Mouse (Mus musculus) megakaryocyte, embryonic 14.5 days (primary cell): ENCODE data around the gene Cd68.

ENCODE experiments used
- FLI1 ChIP-seq: IDR thresholded peaks from 2 replicates; pipeline ENCODE4 v1.6.1; 2012; ENCODE audit warnings: low read length, inconsistent platforms, mixed read lengths
- GATA1 ChIP-seq: IDR thresholded peaks from 3 replicates; pipeline ENCODE4 v1.6.1; 2012; ENCODE audit warnings: mixed read lengths, low read length, inconsistent platforms, borderline replicate concordance

DNA sequence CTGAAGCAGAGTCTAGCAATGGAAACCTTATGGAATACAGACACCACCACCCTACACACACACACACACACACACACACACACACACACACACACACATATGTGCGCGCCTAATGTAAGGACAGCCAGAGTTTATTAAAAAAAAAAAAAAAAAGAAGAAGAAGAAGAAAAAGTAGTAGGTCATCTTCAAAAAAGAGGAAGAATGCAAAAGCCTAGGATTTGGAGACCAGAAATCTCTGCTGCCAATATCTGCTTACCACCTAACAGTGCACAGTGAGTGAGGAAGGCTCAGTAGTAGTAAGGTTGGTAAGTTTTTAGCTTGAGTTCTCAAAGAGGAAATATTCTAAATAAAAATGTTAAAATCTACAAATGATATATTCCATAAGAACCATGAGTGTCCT lies 13.2 kb upstream of the Cd68 start:
- TF ChIP-seq GATA1 (no peak), FLI1 (no peak)
